Mouse (Mus musculus) heart, embryonic 13.5 days (tissue): ENCODE measurements around the gene Endog. TPM values are rescaled to one million over a fixed set of nuclear protein-coding genes. Genes with fewer than 3 reads are reported as not detected.
"Not testable (repeated sequence)": the region's sequence is repeated elsewhere in the genome, so short reads cannot be mapped to it uniquely, and the experiment has no call there.

ENCODE experiments used
- ATAC-seq: fragments of 200-750 bp; cut with Nextera tagmentation; 2 replicates; pipeline ENCODE4 v1.8.0; 2017; ENCODE audit warnings: moderate TSS enrichment; ENCODE audit not compliant: insufficient number of reproducible peaks, low FRiP score, low TSS enrichment; ENCODE audit errors: extremely low read depth
- H3K27ac ChIP-seq: fragments of 300-500 bp; sonication (generic); replicated peaks from 2 replicates; pipeline ENCODE4 v1.5.1; 2015; ENCODE audit warnings: moderate library complexity, mild to moderate bottlenecking, inconsistent platforms
- H3K27me3 ChIP-seq: fragments of 300-500 bp; sonication (generic); replicated peaks from 2 replicates; pipeline ENCODE4 v1.6.1; 2015; ENCODE audit warnings: mild to moderate bottlenecking, inconsistent platforms
- H3K36me3 ChIP-seq: fragments of 300-500 bp; sonication (generic); 2 replicates; pipeline ENCODE4 v1.6.1; 2015; ENCODE audit warnings: mild to moderate bottlenecking, inconsistent platforms
- H3K4me1 ChIP-seq: fragments of 300-500 bp; sonication (generic); 2 replicates; pipeline ENCODE4 v1.6.1; 2015; ENCODE audit warnings: inconsistent platforms
- H3K4me2 ChIP-seq: fragments of 300-500 bp; sonication (generic); 2 replicates; pipeline ENCODE4 v1.6.1; 2015; ENCODE audit warnings: inconsistent platforms, mild to moderate bottlenecking, moderate library complexity
- H3K4me3 ChIP-seq: fragments of 300-500 bp; sonication (generic); 2 replicates; pipeline ENCODE4 v1.5.1; 2015; ENCODE audit warnings: moderate library complexity, mild to moderate bottlenecking, inconsistent platforms
- H3K9ac ChIP-seq: fragments of 300-500 bp; sonication (generic); 2 replicates; pipeline ENCODE4 v1.6.1; 2015; ENCODE audit warnings: inconsistent platforms, mild to moderate bottlenecking, moderate library complexity
- H3K9me3 ChIP-seq: fragments of 300-500 bp; sonication (generic); 2 replicates; pipeline ENCODE4 v1.6.1; 2016; ENCODE audit warnings: inconsistent platforms
- WGBS: fragments of 180-500 bp; shearing (Covaris S2); methylation state at CpG from one replicate; pipeline ENCODE4 v1.1.7; 2015; ENCODE audit warnings: mixed read lengths; 5-methylcytosine and 5-hydroxymethylcytosine counted together
- polyA plus RNA-seq: library from polyadenylated mRNA; unstranded; fragments of >200 nt; fragmentation: Nextera tagmentation; extraction: Ambion mirVana; gene quantifications from 2 replicates; pipeline ENCODE4 v1.2.1, GENCODE M21; 2015

The Endog gene
- polyA plus RNA-seq, 1 experiment from 2014 or later, result 30.6 TPM

DNA sequence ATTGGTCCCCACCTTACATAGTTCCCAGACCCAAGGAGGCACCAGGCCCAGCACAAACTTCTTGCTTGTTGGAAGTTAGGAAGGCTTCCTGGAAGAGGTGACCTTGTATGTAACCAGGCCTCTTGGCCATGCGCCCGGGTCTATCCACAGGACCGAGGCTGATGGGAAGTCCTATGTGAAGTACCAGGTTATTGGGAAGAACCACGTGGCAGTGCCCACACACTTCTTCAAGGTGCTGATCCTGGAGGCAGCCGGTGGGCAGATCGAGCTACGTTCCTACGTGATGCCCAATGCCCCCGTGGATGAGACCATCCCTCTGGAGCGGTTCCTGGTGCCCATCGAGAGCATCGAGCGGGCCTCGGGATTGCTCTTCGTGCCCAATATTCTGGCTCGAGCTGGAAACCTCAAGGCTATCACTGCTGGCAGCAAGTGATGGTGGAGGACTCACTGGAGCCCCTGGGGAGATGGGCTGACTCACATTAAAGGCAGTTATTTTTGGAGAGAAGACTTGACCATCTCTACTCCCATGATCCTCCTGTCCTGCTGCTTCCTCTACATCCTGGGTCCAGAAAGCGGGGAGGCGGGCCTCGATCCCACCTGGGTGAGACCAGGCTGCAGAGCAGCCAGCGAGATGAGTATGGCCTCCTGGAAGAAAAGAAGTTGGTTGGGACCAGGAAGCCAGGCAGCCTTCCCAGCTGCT lies 2.4 kb downstream of the Endog start:
- H3K27ac ChIP-seq, result no peak overlapping the region
- H3K9me3 ChIP-seq, result 0 out of 2 replicates have a peak, but pooled peaks cover 4% of the 10 kb centered on the region
- no peaks in the 10 kb centered on the region for H3K27me3 ChIP-seq
- no peak overlapping the region for H3K4me2 ChIP-seq
- peaks cover 28% of the 10 kb centered on the region for H3K4me1 ChIP-seq
- ATAC-seq, result no peak
- WGBS, result 90% methylated on average over 20 of the region's 20 CpGs
- H3K9ac ChIP-seq, result no peak overlapping the region
- peaks cover 48% of the 10 kb centered on the region for H3K36me3 ChIP-seq
- no peak overlapping the region for H3K4me3 ChIP-seq

- no peak overlapping the region for H3K4me3 ChIP-seq
- H3K9ac ChIP-seq, result no peak overlapping the region
- no peak overlapping the region for H3K27ac ChIP-seq
- peaks cover 48% of the 10 kb centered on the region for H3K36me3 ChIP-seq
- 0 out of 2 replicates have a peak, but pooled peaks cover 4% of the 10 kb centered on the region for H3K9me3 ChIP-seq
- H3K27me3 ChIP-seq, result no peaks in the 10 kb centered on the region
- ATAC-seq, result no peak
- H3K4me2 ChIP-seq, result no peak overlapping the region
- H3K4me1 ChIP-seq, result peaks cover 26% of the 10 kb centered on the region
- 77% methylated on average over 8 of the region's 8 CpGs for WGBS
These were observed 4.6 kb downstream of the Endog start for GRCm38 (mm10) chr2:30175897-30176296.

GRCm38 (mm10) chr2:30176561-30176960 lies 5.3 kb downstream of the Endog start:
- no peak overlapping the region for H3K9ac ChIP-seq
- H3K9me3 ChIP-seq, result 0 out of 2 replicates have a peak, but pooled peaks cover 4% of the 10 kb centered on the region
- no peak overlapping the region for H3K27ac ChIP-seq
- WGBS, result 96% methylated on average over 2 of the region's 2 CpGs
- H3K4me1 ChIP-seq, result peaks cover 23% of the 10 kb centered on the region
- H3K27me3 ChIP-seq, result no peaks in the 10 kb centered on the region
- peak overlapping the region; percentile 85; the same call in 1 of the 2 replicates for H3K4me2 ChIP-seq
- H3K4me3 ChIP-seq, result no peak overlapping the region
- no peak for ATAC-seq
- peaks cover 48% of the 10 kb centered on the region for H3K36me3 ChIP-seq

DNA sequence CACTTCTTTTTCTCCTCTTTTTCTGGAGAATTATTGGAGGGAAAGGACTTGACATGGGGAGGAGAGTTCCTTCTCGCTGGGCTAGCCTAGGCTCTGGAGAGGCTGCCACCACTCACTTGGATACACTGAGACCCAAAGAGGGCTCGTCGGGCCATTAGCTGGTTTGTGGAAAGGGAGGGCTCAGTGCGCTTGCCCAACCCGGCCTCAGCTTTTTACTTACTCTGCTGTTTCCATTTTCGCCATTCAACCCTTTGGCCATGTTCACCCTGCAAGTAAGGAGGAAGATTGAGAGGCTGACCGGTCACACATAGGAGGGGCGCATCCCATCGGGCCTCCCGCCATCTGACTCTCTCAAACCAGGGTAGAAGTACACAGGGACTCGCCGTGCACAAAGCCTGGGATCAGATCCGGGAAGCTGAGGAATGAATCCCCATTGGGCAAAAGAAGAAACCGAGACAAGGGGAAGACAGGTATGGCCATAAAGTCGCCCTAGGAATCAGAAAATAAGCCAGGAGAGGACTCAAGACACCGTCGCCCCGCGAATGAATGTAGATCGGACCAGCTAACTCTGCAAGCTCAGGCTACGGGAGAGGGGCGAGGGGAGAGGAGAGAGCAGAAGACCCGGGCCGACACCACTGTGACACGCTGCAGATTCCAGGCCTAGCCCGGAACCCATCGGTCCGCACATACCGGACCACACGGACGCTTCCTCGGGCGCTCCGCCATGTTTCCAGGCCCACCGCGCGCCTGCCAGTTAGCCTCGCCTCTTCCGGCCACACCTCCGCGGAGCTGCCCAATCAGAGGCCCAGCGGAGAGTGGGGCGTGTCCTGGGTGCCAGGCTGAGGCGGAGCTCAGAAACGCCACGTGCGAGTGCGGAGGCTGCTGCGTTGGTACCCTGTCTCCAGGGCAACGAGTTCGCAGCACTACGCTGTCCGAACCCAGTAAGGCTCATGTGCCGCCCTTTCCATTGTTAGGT lies 6.7 kb downstream of the Endog start, which contains the start of gene Spout1:
Gene Spout1, minus strand, starts transcription at position 760 of the 976 bp plus-strand sequence.
- Histone ChIP-seq H3K4me1 (peaks cover 12% of the 10 kb centered on the region), H3K27me3 (no peaks in the 10 kb centered on the region), H3K4me3 (peak within 1 kb of the TSS; percentile 71), H3K36me3 (peaks cover 41% of the 10 kb centered on the region), H3K9me3 (0 out of 2 replicates have a peak, but pooled peaks cover 4% of the 10 kb centered on the region), H3K4me2 (peak within 1 kb of the TSS; percentile 85), H3K27ac (peak within 1 kb of the TSS; percentile 57), H3K9ac (peak within 1 kb of the TSS; percentile 86)
- WGBS, result 2% methylated on average over 54 of the region's 54 CpGs
- ATAC-seq, result peak; percentile 93

GRCm38 (mm10) chr2:30178711-30179110 lies 7.4 kb downstream of the Endog start:
- H3K9me3 ChIP-seq, H3K27me3 ChIP-seq, H3K27ac ChIP-seq, H3K9ac ChIP-seq, ATAC-seq: not testable (repeated sequence)
- H3K36me3 ChIP-seq, result peaks cover 34% of the 10 kb centered on the region
- peak overlapping the region; percentile 71 for H3K4me3 ChIP-seq
- 49% methylated on average over 7 of the region's 7 CpGs for WGBS
- peak overlapping the region; percentile 85 for H3K4me2 ChIP-seq
- peaks cover 10% of the 10 kb centered on the region for H3K4me1 ChIP-seq

DNA sequence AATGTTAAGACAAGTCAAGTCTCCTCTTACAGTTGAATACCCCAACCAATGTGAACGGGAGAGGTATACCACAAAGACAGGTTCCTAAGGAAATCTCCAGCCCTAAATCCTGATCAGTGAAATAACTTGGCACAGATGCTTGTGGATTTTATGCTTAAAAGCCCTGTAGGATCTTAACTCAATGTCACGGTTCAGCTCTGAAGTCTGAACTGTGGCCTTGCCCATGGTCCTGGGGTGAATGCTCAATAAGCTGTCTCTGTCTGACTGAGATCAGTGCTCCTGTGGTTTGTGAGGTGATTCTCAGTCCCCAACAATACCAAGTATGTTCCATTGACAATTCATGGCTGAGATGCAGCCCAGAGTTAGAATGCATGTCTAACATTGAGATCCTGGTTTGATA lies 11.1 kb downstream of the Endog start:
- WGBS, result 83% methylated on average over 2 of the region's 2 CpGs
- no peak for ATAC-seq
- H3K36me3 ChIP-seq, result peaks cover 12% of the 10 kb centered on the region
- H3K27me3 ChIP-seq, result no peaks in the 10 kb centered on the region
- H3K9me3 ChIP-seq, result peaks cover 5% of the 10 kb centered on the region; the same call in 1 of the 2 replicates
- H3K9ac ChIP-seq, result no peak overlapping the region
- no peak overlapping the region for H3K4me2 ChIP-seq
- H3K4me1 ChIP-seq, result peaks cover 10% of the 10 kb centered on the region
- H3K4me3 ChIP-seq, result no peak overlapping the region
- H3K27ac ChIP-seq, result no peak overlapping the region

GRCm38 (mm10) chr2:30183721-30184120 lies 12.4 kb downstream of the Endog start:
- Histone ChIP-seq H3K9me3 (peaks cover 5% of the 10 kb centered on the region; the same call in 1 of the 2 replicates), H3K4me1 (peaks cover 5% of the 10 kb centered on the region; the same call in 1 of the 2 replicates), H3K9ac (no peak overlapping the region), H3K36me3 (peaks cover 12% of the 10 kb centered on the region), H3K27ac (no peak overlapping the region), H3K4me3 (no peak overlapping the region), H3K4me2 (no peak overlapping the region), H3K27me3 (no peaks in the 10 kb centered on the region)
- ATAC-seq, result no peak
- 64% methylated on average over 3 of the region's 3 CpGs for WGBS

GRCm38 (mm10) chr2:30185276-30185675 lies 14.0 kb downstream of the Endog start:
- Histone ChIP-seq H3K4me2 (no peak overlapping the region), H3K36me3 (peaks cover 18% of the 10 kb centered on the region), H3K9ac (no peak overlapping the region), H3K4me3 (no peak overlapping the region), H3K9me3 (peaks cover 5% of the 10 kb centered on the region; the same call in 1 of the 2 replicates), H3K27ac (no peak overlapping the region), H3K27me3 (no peaks in the 10 kb centered on the region), H3K4me1 (peaks cover 5% of the 10 kb centered on the region; the same call in 1 of the 2 replicates)
- ATAC-seq, result no peak
- 67% methylated on average over 6 of the region's 6 CpGs for WGBS

DNA sequence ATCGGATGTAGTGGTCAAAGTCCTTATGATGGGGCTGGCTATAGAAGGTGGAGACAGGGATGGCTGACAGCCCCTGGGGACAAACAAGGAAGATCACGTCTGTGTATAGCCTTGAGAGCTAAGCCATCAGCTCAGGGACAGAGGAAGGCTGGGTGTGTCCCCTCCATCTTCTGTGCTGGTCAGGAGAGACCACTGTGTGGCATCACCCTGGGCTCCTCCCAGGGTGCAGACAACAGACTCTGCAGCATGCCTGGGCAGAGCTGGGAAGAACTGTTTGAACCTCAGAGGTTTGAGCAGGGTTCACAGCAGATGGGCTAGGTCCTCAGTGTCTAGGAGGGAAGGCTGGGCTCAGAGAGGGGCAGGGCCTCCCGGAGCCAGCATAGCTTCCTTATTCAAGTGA lies 14.4 kb downstream of the Endog start:
- no peak overlapping the region for H3K9ac ChIP-seq
- peaks cover 18% of the 10 kb centered on the region for H3K36me3 ChIP-seq
- no peaks in the 10 kb centered on the region for H3K27me3 ChIP-seq
- no peak overlapping the region for H3K4me3 ChIP-seq
- H3K4me1 ChIP-seq, result peaks cover 5% of the 10 kb centered on the region; the same call in 1 of the 2 replicates
- no peak overlapping the region for H3K27ac ChIP-seq
- no peak for ATAC-seq
- H3K9me3 ChIP-seq, result peaks cover 5% of the 10 kb centered on the region; the same call in 1 of the 2 replicates
- no peak overlapping the region for H3K4me2 ChIP-seq
- 75% methylated on average over 3 of the region's 3 CpGs for WGBS

GRCm38 (mm10) chr2:30191790-30192580 lies 20.7 kb downstream of the Endog start:
- no peak overlapping the region for H3K27ac ChIP-seq
- H3K4me2 ChIP-seq, result no peak overlapping the region
- H3K9ac ChIP-seq, result no peak overlapping the region
- no peak overlapping the region for H3K4me3 ChIP-seq
- WGBS, result 81% methylated on average over 12 of the region's 12 CpGs
- H3K36me3 ChIP-seq, result peaks cover 15% of the 10 kb centered on the region
- no peaks in the 10 kb centered on the region for H3K4me1 ChIP-seq
- no peaks in the 10 kb centered on the region for H3K27me3 ChIP-seq
- no peaks in the 10 kb centered on the region for H3K9me3 ChIP-seq
- no peak for ATAC-seq
